Mouse (Mus musculus): ENCODE measurements around the gene Sp6.

DNA sequence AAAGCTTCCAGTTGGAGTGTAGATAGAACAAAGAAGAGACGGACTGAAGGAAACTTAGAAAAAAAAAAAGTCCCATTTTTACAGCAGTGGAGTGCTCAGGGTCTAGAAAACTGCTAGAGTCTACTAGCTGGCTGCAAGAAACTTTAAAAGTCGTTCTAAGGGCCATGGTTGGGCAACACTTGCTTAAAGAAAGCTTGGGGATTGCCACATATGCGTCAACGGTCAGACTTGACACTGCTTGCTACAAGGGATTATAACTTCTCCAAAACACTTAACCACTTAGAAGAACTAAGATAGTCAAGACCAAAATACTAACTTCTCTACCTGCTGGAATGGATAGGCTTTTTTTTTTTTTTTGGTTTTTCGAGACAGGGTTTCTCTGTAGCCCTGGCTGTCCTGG, 38.4 kb upstream of the Sp6 start:
- TF ChIP-seq CTCF (conservative IDR thresholded peaks at IDR 0.05; ENCODE audit: insufficient read depth, insufficient read length, low read depth, low read length), result no peak
- TF ChIP-seq POLR2A (IDR thresholded peaks at IDR 0.05; ENCODE audit: low read depth, low read length), result no peak

Data from kidney, adult 2 months (tissue).